Mouse (Mus musculus) T-helper 17 cell (primary cell): ENCODE measurements at regions not wholly inside any gene's neighbourhood (a gene's known extent, or its start where the extent isn't known, plus 50 kb on each side); places are given as distances from the start of the nearest gene placed in this dataset.

Experiments
- in situ Hi-C, 2 experiments: fragments of 300-600 bp; cut with MboI, MseI; formaldehyde crosslinking; loops; 1 replicate in 1 of 2; 2 replicates in 1 of 2; pipeline ENCODE4 v1.15.1; 2025; ENCODE audit warnings: high pct_unique_total_duplicates in 2 of 2

GRCm38 (mm10) chr17:47317651-47318050, 51.0 kb upstream of the Mrps10 start:
- in situ Hi-C loops: no loop called here

DNA sequence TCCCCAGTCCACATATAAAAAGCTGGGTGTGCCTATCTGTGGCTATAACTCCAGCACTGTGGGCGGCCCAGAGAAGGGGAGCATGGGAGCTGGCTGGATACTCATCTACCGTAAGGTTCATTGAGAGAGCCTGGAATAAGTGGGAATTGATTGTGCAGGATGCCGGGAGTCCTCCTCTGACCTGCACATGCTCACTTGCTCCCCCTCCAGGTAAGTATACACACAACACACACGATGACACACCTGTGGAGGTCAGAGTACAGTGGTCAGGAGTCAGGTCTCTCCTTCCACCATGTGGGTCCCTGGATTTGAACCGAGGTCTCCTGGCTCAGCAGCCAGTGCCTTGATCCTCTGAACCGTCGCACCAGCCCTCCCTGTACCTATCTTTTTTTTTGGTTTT, 55.5 kb upstream of the Mrps10 start:
- in situ Hi-C loops: no loop called here

DNA sequence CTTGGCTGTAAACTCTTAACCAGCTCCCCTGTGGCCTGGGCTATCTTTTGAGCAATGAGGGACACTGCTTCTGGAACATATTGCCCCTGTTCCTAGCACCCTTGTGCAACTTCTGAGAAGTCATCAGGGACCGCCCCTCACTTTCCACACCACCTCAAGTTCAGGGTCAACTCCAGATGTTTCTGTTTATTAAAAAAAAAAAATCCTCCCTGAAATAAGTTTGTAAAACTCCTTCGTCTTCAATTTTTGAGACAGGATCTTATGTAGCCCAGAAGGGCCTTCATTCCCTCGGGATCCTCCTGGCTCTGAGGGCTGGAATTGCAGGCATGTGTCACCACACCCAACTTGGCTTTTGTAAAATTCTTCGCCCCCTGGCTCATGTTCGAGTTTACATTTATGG, 57.4 kb upstream of the Mrps10 start:
- in situ Hi-C loops: no loop called here

- in situ Hi-C loops: no loop called here
Observed at GRCm38 (mm10) chr17:47306027-47306761, 62.5 kb upstream of the Mrps10 start.

DNA sequence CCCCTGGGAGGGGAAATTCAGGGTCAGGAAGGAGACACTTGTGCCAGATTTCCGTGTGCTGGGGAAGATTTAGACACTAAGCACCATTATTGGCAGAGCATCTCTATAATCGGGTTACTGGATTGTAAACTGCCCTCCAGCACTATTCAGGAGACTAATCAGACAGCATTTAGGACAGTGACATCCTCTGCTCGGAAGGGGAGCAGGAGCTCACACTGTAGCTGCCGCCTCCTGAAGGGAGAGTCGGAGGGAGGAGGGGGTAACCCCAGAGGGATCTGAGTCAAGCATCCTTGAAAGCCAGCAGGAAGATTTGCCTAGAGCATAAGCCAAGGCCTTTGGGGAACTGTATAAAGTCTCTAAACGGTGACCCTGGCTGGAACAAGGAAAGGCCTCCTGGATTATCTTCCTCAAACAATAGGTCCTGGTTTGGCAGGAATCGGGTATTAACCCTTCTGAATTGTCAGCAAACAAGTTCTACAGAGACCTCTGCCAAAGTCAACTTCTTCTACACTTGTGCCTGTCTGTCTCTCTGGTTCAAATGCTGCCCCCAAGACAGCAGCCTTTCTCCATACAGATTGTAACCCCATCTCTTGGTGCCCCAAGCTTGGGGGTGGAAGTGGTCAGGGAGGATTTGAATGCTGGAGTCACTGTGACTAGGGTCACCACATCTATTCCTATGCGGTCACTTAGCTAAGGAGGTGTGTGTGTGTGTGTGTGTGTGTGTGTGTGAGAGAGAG, 64.1 kb upstream of the Mrps10 start:
- in situ Hi-C loops: no loop called here

- in situ Hi-C loops: no loop called here
Observed at GRCm38 (mm10) chr17:47303600-47303999, 65.1 kb upstream of the Mrps10 start.

- in situ Hi-C loops: no loop called here
Observed at GRCm38 (mm10) chr17:47298396-47298919, 70.2 kb upstream of the Mrps10 start.

GRCm38 (mm10) chr17:47297965-47298364, 70.7 kb upstream of the Mrps10 start:
- in situ Hi-C loops: no loop called here

GRCm38 (mm10) chr17:47296709-47297450, 71.8 kb upstream of the Mrps10 start:
- in situ Hi-C loops: no loop called here

DNA sequence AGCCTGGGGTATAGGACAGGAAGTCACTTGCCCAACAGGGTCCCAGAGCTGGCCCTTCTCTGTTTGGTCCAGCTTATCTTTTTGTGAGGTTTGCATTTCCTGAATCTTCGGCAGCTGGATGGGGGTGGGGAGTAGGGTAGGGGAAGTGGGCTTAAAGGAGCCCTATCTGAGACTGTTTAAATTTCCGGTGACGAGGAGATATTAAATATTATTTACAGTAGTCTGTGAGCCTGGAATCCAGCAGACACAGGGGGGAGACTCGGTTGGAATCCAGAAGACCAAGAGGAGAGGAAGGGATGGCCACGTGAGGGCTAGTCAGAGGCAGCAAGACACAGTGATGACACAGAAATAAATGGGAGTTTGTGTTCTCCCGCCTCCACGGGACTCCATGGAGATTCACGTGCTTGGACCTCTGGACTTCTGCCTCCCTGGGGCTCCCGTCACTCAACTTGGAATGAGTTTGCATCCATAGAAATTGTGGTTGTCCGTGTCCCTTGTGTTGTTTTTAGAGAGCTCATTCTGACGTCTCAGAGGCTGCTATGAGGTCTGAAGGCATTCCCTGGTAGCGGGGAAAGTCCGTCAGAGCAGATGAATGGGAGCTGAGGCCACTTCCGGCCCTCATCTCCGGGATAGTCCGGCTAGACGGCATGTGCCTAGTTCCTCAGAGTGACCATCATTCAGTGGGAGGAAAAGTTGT, 73.2 kb upstream of the Mrps10 start:
- in situ Hi-C loops: no loop called here

- in situ Hi-C loops: no loop called here
Observed at GRCm38 (mm10) chr17:47294091-47294534, 74.6 kb upstream of the Mrps10 start.

DNA sequence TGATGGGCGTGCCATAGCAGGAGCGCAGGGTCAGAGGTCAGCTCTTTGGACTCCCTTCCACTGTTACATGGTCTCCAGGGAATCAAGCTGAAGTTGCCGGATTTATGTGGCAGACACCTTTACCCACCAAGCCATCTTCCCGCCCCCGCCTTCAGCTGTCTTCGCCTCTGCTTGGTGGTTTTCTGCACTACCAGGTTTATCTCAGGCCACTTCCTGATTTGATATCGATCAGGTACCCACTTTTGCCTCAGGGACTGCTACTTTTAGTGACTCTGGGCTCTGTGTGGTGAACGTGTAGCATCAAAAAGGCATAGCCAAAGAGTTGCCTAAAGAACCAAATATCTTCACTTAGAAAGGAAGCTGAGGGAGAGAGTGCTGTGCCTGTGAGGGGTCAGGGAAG, 75.5 kb upstream of the Mrps10 start:
- in situ Hi-C loops: no loop called here

GRCm38 (mm10) chr17:47291558-47291957, 77.1 kb upstream of the Mrps10 start:
- in situ Hi-C loops: no loop called here

DNA sequence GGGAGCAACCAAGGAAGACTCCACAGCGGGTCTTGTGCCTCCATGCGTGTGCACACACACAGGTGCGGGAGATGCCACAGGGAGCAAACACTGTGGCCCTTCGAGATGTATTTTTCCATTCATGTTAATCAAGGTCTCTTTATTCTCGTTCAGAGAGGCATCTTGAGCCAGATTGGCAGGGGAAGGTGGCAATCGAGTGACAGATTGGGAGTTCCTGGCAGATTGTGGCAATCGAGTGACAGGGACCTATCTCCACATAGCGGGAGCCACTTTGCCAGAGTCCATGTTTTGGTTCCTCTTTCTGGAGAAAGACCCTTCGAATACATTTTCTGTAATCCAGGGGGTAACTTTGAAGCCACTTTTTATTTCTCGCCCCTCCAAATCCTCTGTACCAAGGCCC, 83.1 kb upstream of the Mrps10 start:
- in situ Hi-C loops: no loop called here

DNA sequence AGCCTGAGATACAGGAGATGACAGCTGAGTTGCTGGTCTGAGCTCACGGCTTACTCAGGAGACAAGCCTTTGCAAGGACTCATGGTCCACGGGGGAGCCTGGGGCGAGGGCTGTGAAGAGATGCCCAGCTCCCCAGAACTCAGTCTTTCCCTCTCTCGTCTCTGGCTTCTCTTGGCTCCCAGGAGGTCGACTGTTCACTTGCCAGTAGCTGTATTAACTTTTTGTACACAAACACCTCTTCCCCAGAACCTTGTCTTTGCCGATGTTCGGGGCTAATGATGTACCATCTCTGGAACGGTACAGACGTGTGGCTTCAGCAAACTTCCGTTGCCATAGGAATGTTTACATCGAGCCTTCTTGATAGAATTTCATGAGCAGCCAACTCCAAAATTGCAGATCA, 84.5 kb upstream of the Mrps10 start:
- in situ Hi-C loops: no loop called here

- in situ Hi-C loops: no loop called here
Observed at GRCm38 (mm10) chr17:47283158-47283557, 85.5 kb upstream of the Mrps10 start.

DNA sequence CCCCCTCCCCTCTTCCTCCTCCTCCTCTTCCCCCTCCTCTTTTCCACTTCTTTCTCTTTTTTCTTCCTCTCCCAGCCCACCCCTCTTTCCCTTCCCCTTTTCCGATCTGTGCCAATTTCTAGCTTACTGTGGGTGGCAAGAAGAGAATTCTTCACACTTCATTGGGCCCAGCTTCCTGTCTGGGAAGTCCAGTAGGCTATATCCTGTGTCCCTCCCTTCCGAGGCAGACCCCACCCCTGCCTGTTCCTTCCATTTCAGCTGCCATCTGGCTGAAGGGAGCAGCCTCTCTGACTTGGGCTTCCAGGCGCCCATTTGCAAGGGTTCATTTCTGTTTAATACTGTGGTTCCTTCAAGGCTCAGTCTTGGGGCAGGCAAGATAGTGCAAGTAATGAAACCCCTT, 86.2 kb upstream of the Mrps10 start:
- in situ Hi-C loops: no loop called here

DNA sequence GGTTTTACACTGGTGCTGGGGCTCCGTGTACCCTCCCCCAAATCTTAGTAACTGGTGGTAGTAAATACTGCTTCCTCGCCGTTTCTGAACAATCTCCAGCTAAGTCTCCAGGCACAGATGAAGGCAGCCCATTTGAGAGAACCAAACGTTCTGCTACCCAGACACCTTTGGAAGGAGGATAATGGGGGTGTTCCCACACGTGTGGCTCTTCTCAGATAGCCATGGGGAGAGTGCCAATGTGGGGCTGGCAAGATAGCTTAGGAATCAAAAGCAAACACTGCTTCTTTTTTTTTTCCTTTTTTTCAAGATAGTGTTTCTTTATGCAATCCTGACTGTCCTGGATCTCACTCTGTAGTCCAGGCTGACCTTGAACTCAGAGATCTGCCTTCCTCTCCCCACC, 90.8 kb upstream of the Mrps10 start:
- in situ Hi-C loops: no loop called here

DNA sequence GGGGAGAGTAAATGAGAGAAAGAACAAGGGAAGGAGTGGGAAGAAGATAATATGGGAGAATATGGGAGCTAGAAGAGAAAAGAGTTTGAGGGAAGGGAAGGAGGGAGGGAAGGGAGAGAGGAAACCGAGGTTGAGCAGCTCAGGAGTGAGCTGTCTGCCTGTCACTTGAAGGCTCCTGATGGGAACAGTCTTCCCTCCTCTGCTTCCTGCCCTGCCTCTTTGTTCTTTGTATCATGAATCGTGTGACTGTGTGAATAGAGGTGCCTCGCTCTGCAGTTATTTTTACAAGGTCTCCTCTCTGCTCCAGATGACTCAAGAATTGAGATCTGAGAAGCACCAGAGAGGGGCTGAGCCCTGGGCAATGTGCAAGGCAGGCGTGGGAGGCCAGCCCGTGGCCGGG, 92.0 kb upstream of the Mrps10 start:
- in situ Hi-C loops: no loop called here

DNA sequence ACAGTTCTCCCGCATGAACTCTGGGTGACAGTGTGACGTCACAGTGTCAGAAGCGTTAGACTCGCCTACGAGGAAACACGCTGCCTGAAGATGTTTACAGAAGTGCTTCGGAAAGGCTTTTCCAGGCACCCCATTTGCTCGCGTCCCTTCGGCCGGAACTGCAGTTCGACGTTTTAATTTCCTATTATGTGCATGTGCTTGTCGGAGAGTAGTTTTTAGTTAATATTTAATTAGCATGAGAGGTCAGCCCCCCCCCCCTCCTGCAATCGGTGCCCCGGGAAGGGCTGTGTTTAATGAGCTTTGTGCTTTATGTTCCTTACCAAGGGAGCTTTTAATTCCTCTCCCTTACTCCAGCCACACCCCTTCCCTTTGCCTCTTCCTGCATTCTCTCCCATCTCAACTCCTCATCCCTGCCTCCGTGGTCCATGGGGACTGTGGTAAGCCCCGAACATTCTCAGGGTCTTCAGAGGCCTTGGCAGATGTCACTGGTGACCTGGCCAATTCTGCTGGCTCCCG, 92.8 kb upstream of the Mrps10 start:
- in situ Hi-C loops: no loop called here

DNA sequence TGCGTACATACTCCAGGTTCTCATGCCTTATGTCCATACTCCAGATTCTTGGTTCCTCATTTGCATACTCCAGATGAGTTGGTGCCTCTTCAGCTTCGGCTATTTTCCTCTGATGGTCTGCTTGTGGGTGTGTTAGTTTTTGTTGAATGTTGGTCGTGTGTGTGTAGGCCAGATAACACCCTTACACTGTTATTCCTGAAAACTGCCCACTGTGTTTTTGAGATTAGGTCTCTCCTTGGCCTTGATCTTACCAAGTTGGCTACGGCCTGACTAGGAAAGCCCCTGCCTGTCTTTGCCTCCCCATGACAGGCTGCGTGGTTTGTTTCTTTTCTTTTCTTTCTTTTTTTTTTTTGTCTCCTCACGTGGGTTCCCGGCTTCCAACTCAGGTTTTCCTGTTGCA, 95.4 kb upstream of the Mrps10 start:
- in situ Hi-C loops: no loop called here
